Mouse (Mus musculus) erythroblast, embryonic 14.5 days (primary cell): ENCODE measurements around the gene Psme3.

Experiments
- GATA1 ChIP-seq: IDR thresholded peaks from 2 replicates; pipeline ENCODE4 v1.6.1; 2012; ENCODE audit warnings: low read length, inconsistent platforms, mixed read lengths
- TAL1 ChIP-seq: IDR thresholded peaks from 3 replicates; pipeline ENCODE4 v1.6.1; 2012; ENCODE audit warnings: low read length, inconsistent platforms, mixed read lengths

DNA sequence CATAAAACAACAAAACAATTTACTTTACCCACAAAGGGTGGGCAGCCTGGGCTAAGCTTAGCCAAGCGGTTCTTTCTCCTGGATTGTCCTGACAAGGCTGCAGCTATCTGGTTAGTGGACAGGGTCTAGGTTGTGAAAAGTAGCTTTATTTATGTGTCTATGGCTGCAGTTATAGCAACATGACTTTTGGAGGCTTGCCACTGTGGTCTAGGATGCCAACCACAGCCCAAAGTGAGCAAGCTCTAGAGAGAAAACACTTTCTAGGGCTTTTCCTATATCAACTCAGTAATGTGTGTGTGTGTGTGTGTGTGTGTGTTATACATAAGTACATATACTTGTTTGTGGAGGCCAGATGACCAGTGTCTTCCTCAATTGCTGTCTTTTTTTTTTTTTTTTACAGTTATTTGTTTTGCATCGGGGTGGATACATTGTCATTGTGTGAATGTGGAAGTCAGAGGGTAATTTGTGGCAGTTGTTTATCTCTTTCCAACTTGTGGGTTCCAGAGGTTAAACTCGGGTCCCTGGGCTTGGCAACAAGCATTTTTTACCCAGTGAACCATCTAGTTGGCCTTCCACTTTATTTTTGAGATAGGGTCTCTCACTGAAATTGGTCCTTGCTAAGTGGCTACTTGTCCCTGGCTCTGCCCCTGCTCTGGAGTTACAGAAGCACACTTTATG is 41.6 kb downstream of the Psme3 start:
- TF ChIP-seq GATA1 (no peak), TAL1 (no peak)
